Mouse (Mus musculus): ENCODE measurements around the gene Bcl11a.

Bcl11a gene

DNA sequence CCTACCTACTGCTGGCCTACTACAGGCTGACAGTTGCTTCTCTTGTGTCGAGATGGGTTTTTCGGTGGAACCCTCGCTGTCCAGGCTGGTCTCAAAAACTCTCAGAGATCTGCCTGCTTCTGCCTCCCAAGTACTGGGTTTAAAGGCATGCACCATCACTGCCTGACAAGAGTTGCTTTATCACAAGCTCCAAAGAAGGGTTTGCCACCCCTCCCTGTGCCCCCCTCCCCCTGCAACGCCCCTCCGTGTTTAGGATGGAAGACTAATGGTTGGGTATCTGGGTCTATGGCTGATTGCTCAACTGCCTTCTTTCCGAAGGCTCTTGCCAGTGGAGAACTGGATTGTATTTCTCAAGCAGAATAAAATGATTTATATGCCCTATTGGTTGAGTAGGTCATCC is 54.5 kb downstream of the Bcl11a start:
- no peak for DNase-seq (ENCODE audit: low read depth)

GRCm38 (mm10) chr11:24132853-24133252 is 55.0 kb downstream of the Bcl11a start:
- DNase-seq (ENCODE audit: low read depth): no peak

DNA sequence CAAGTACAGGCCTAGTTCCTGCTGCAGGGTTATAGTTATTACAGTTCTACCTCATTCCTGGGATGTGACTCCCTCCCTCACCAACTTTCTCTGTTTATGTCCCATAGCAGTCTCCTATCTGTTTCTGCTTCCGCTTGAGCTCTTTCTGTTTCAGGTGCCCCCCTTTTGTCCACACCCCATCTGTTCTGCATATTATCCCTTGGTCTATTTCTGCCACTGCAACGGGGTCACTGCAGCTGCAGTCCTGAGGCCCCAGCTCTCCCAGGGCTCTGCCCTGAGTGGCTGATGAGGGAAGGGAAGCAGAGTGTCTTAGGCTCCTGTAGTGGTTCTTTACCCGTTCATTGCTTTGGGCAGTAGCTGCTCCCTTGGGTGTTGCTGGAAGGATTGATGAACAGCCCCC is 55.6 kb downstream of the Bcl11a start:
- DNase-seq (ENCODE audit: low read depth): no peak

DNA sequence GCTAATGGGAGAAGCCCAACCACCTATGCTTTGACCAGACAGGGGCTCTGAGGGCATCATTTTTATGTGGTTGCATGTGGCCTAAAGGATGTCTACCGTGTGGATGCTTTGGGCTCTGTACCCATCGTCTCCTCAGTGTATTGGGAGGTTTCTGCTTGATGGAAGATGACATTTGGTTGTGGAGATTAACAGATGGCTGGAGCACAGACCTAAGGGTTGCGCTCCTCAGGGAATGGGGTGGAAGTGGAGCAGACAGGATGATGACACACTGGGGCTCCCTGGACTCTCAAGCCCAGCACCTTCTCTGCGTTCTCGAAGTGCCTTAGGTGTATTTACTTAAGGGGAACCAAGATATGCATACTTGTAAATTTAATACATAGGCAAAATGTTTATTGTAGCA is 56.1 kb downstream of the Bcl11a start:
- DNase-seq (ENCODE audit: low read depth): no peak

- no peak for DNase-seq (ENCODE audit: low read depth)
Measured at GRCm38 (mm10) chr11:24135244-24135643, 57.4 kb downstream of the Bcl11a start.

DNA sequence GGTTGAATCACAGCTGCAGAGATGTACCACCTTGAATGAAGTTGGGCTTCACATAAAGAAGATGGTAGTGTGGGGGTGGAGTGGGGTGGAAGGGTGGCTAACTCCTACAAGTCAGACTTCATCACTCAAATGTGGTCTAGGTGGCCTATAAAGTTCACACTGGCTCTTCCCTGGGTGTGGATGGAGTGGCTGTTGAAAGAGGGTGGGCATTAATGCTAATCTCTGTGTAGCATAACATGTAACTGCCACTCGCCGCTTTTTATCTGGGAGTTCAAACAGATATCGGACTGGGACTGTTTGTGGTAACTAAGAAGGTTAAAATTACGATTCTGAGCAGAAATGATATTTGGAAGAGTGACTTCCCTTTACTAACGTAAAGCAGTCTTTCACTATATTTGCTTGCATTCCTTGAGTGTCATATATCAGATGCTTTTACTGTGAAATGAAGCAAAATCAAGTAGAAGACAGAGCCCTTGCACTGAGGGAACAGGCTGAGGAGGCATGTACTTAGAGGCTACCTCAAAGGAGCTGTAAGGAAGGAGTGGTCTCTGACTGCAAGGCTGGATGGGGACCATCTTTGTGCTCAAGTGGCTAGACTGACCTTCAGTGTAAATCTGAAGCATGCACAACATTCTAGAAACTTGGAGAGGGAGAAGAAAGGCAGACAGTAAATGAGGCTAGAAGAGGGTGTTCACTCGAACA is 58.4 kb downstream of the Bcl11a start:
- no peak for DNase-seq (ENCODE audit: low read depth)

- no peak for DNase-seq (ENCODE audit: low read depth)
Measured at GRCm38 (mm10) chr11:24137891-24138290, 60.0 kb downstream of the Bcl11a start.

GRCm38 (mm10) chr11:24138600-24139375 is 60.9 kb downstream of the Bcl11a start:
- DNase-seq (ENCODE audit: low read depth): no peak

- DNase-seq (ENCODE audit: low read depth): no peak
Measured at GRCm38 (mm10) chr11:24139432-24139831, 61.6 kb downstream of the Bcl11a start.

GRCm38 (mm10) chr11:24139952-24140351 is 62.1 kb downstream of the Bcl11a start:
- DNase-seq (ENCODE audit: low read depth): no peak

DNA sequence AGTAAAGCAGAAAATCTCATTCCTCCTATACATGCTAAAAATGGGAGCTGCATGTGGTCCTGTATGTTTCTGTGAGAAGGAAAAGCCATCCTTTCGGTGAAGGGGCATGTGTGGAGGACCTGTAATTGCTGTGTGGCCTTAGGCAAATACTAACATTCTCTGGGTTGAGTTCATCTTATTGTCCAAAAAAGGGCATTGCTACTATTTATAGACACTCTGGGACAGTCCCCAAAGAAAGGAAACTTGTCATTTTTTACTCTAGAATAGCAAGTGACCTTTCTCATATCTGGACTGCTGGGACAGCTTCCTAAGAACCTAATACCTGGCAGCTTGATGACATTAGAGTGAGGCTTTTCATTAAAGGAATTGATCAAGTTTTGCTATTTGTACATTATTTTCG is 63.1 kb downstream of the Bcl11a start:
- DNase-seq (ENCODE audit: low read depth): no peak

DNA sequence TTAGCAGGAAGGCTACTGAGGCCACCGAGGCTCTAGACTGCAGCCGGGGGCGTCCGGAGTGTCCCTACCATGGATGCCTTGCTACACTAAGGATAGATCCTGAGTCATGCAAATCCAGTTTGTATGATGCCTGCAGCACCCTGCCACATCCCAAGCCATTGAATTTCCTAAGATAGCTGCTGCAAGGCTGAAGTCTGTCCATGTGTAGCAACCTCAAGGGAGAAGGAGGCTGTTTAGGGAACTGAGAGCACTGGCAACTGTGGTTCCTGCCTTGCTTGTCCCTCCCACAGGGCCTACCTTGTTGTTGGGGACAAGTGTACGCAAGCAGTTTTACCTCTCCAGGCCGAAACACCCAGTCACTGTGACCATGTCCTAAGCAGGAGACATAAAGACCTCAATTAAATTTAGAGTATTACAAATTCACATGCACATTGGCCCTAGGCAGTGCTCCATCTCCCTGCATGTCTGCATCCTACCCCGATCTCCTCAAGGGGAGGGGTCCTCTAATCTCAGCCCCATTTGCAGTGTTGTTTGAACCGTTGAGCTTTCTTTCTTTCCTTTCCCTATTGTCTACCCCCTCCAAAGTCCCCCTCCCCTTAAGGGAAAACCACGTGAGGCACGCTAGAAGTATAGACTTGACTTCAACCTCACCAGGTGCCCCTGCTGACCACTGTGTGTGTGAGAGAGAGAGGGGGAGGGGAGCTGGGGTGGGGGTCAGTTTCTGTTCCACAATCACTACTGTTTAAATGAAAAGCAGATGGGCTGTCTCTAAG is 63.8 kb downstream of the Bcl11a start:
- DNase-seq (ENCODE audit: low read depth): no peak

- DNase-seq (ENCODE audit: low read depth): no peak
Measured at GRCm38 (mm10) chr11:24142316-24142715, 64.5 kb downstream of the Bcl11a start.

GRCm38 (mm10) chr11:24144159-24144946 is 66.5 kb downstream of the Bcl11a start:
- DNase-seq (ENCODE audit: low read depth): no peak

DNA sequence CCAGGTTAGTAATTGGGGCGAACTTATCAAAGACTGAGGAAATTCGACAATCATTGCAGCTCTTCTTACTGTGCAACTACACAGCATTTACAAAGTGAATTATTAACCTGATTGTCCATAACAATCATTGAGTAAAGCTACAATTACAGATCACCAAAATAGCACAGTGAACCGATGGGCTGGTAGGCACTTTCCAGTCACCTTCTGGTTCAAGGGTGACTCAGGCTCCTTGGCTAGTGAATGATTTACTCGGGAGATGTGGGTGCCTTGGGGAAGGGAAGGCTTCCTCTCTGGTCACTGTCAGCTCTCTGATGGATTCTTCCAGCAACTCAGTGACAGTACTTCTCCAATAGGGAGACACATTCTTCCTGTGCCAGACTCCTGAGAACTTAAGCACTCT is 68.2 kb downstream of the Bcl11a start:
- DNase-seq (ENCODE audit: low read depth): no peak

DNA sequence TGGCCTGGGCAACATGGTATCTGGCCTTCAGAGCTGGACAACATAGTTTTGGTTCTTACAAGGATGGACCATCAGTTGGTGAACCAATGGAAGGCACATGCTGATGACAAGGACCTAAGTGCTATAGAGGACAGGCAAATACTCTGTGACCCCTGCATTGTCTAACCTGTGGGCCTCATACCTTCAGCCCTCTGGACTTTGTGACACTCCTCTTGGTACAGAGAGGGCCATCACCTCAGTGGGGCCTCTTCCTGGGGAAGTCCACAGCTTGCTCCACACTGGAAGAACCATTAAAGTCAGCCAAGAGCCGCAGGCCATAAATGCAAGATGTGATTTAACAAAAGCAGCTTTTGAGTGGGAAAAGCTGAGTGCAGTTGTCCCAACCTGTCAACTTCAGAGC is 68.6 kb downstream of the Bcl11a start:
- DNase-seq (ENCODE audit: low read depth): no peak

DNA sequence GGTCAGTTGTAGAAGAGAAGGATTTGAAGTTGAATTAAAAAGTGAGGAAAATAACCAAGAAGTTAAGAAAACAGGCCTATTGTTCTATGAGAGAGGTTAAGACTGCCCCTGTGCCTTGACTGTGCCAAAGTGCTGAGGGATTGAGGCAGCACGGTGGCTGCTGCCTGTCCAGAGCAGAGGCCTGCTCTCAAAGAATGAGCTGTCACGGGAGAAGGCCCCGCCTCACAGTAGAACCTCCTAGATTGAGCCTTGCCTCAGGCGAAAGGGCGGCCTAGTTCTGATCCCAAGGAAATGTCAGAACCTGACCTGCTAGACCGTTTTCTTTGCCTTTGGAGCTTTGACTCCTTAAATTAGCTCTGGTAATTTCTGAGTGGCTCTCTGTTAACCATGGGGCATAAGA is 69.8 kb downstream of the Bcl11a start:
- no peak for DNase-seq (ENCODE audit: low read depth)

DNA sequence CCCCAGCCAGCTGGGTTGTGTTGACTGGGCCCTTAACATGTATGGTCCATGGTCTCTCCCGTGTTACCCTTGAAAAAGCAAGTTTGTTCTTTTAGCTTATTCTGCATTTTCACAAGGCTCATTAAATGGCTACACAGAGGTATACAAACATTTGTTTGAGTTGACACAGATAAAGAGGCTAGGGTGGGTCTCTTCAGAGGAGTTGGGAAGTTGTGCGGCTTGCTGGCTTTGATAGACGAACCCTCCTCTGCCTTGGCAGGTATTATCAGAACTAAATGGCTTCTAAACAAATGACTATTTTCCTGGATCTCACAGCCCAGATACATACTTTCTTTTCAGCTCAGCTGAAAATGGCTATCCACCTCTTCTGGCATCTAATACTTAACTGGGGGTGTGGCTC is 70.7 kb downstream of the Bcl11a start:
- DNase-seq (ENCODE audit: low read depth): no peak

DNA sequence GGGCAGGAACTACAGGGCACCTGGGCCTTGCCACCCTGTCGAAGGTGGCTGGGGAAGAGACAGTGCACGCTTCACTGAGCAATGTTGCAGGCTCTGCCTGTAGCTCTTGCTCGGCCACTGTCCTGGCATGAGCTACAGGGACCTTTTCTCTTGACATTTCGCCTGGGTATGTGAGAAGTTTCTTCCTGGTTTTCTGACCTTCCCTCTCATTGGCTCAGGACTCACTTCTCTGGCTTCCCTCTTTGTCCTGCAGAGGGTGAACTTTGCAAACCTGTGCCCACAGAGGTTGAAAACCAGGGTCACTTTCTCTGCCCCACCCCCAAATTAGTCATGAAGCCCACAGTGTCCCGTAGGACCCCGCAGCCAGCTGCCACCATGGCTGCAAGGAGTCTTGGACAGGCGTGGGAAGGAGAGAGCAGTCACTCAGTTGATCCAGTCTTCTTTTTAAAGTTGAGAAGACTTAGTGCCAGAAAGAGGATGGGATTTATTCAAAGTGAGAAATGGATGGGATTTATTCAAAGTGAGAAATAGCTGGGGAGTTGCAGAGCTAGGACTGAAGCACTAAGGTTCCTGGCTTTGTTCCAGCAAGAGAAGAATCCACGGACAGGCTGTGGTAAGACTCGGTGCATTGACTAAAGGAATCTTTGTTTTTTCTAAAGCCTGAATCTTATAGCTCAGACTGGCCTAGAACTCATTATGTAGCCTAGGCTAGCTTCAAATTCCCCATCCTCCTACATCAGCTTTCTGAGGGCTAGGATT is 71.8 kb downstream of the Bcl11a start:
- no peak for DNase-seq (ENCODE audit: low read depth)

DNA sequence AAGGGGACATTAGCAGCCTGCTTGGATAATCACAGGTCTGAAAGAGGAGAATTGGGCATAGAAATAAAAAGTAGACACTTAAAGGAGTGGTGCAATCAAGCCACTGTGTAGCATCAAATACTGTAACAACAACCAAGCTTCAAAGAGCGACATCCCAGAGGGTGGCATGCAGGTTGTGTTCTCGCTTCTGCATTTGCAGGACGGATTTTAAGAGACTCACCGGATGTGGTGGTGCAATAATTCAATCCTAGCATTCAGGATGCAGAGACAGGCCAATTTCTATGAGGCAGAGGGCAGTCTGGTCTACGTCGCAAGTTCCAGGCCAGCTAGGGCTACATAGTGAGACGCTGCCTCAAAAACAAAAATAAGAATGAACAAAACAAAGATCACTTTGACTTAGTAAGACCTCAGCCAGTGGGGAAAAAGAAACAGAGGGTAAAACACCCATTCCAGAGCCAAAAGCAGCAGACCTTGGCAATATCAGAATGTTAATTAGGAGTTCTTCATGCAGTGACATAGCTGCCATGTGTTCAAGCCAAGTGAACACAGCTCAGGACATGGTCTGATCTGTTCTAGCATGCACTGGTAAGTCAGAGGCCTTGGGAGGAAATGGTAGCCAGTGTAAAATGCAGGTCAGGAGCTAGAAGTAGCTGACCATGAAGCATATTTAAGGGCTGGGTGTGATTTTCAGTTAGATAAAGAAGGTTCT is 74.4 kb downstream of the Bcl11a start:
- no peak for DNase-seq (ENCODE audit: low read depth)

DNA sequence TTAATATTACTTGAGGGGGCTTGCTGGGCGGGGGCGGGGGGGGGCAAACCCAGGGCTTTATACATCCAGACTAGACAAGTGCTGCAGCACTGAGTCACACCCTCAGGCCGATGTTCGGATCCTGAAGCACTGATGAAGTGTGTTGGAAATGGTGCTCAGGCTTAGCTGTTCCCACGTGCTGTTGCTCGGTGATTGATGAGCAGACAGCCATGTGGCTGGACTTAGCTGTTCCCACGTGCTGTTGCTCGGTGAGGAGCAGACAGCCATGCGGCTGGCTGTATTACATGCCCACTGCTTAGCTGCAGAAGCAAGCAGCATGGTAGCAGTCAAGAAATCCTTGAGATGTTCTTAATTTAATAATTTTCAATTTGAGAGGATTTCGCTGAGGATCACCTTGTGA is 75.2 kb downstream of the Bcl11a start:
- no peak for DNase-seq (ENCODE audit: low read depth)

Data from NIH3T3 (cell line).